Mouse (Mus musculus): ENCODE data around the gene Map1b.

GRCm38 (mm10) chr13:99550060-99550459, 33.7 kb upstream of the Map1b start:
- no peak for TF ChIP-seq POLR2A (IDR thresholded peaks at IDR 0.05; ENCODE audit: low read depth, low read length)
- TF ChIP-seq CTCF (IDR thresholded peaks at IDR 0.05; ENCODE audit: borderline replicate concordance, insufficient read depth, low read length) = no peak

Measured in embryonic fibroblast, embryonic 13.5 days (primary cell).